Mouse (Mus musculus): Measurements from ENCODE around the gene Rbfox1. TPM values are rescaled to one million over a fixed set of nuclear protein-coding genes. Genes with fewer than 3 reads are reported as not detected.
A peak's percentile ranks its signal among the peaks of the same experiment; 100 is the strongest.

Gene Rbfox1
- polyA plus RNA-seq, 1 experiment from 2014 or later, result 75.8 TPM

DNA sequence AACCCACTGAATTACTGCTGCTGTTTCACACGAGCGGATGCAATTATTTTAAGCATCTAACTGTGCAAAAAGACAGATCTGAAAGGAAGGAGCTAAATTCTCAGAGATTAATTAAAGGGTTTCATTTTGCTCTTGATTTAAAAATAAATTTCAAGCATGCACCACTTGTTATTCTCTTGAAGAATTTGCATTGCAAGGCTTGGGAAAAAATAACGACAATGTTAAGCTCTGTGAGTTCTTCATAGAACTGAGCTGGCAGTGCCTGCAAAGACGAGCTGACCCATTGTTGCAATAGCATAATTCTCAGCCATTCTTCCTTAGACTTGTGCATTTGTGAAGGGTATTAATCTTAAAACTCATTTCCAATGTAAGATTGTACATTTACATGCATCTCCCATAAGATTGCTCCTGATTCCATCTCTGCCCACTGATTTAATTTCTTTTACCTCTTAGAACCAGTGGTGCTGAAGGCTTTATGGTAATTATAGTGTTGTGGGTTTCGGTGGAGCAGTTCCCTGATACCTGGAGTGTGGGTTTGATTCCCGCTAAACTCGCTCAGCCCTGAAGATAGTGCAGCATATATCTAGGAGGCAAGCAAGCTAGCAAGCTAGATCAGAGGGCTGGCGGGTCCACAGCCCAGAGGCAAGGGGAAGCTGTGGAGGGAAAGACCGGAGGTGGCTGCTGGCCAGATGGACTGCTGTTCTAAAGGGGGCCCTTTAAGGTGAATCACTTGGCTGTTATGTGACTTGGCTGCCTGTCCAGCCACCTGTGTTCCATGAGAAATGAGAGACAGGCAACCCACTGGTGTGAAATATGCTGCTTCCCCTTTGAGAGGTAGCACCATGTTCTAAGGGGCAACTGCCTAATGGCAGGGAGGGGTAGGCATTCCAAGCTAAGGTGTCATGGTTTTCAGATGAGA is 647.2 kb downstream of the Rbfox1 start:
- no peak overlapping the region for H3K4me3 ChIP-seq (ENCODE audit: low read depth, low read length)
- H3K4me1 ChIP-seq (ENCODE audit: control insufficient read depth, insufficient read depth, low read length), result peaks cover 11% of the 10 kb centered on the region; the same call in 1 of the 2 replicates
- 37% methylated on average over 9 of the region's 9 CpGs for WGBS
- DNase-seq (ENCODE audit: low spot score), result peak; percentile 32
- H3K9me3 ChIP-seq (replicated peaks; ENCODE audit: control insufficient read depth, low read length), result no peaks in the 10 kb centered on the region
- H3K36me3 ChIP-seq (ENCODE audit: control insufficient read depth, insufficient read depth, low read length), result no peaks in the 10 kb centered on the region
- H3K9ac ChIP-seq (ENCODE audit: low read length), result no peak overlapping the region
- H3K27ac ChIP-seq (ENCODE audit: low read depth, low read length), result no peak overlapping the region
- no peaks in the 10 kb centered on the region for H3K27me3 ChIP-seq (replicated peaks; ENCODE audit: control insufficient read depth, insufficient read depth, low read length)
- ATAC-seq, result 0 out of 2 replicates have a peak, but pooled peaks have one; percentile 29
- no peak overlapping the region for H3K4me2 ChIP-seq (ENCODE audit: low read length)

DNA sequence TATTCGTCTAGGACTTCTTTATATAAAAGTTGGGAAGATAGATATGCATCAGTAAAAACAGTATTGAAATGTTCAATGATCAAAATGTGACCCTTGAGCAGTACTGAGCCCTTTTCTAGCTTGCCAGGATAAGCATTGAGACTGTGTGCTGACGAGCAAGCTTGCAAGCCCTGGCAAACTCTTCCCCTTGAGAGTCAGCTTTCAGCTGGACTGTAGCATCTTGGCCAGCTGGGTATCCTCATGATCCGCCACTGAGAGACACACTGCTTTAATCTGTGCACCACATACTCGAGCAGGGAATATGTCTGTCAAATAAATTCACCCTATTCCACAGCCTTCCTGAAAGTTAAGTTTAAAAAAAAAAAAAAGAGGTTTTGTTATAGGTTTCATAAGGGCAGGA is 670.6 kb downstream of the Rbfox1 start:
- Histone ChIP-seq H3K4me3 (ENCODE audit: low read depth, low read length) (no peak overlapping the region), H3K36me3 (ENCODE audit: control insufficient read depth, insufficient read depth, low read length) (no peaks in the 10 kb centered on the region), H3K27ac (ENCODE audit: low read depth, low read length) (no peak overlapping the region), H3K4me2 (ENCODE audit: low read length) (no peak overlapping the region), H3K27me3 (replicated peaks; ENCODE audit: control insufficient read depth, insufficient read depth, low read length) (no peaks in the 10 kb centered on the region), H3K9ac (ENCODE audit: low read length) (no peak overlapping the region), H3K4me1 (ENCODE audit: control insufficient read depth, insufficient read depth, low read length) (no peaks in the 10 kb centered on the region), H3K9me3 (replicated peaks; ENCODE audit: control insufficient read depth, low read length) (no peaks in the 10 kb centered on the region)
- ATAC-seq (no peak), DNase-seq (ENCODE audit: low spot score) (no peak)
- 63% methylated on average over 4 of the region's 4 CpGs for WGBS

DNA sequence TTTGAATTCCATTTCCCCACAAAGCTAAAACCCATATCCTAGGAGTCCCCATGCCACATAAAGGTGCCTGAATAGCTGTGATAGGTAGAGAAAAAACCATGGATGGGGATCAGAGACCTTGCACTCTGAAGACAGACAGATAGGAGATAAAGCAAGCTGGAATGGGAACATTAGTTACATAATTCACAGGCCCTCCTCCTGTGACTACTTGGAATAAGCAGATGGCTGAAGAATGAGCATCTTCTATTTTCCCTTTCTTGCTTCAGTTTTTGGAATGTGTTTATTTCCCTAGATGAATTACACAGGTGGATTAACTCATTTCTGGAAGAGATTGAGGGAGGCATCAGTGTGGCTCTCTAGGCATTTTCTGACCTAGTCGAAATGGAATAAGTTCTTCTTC is 672.6 kb downstream of the Rbfox1 start:
- Histone ChIP-seq H3K4me3 (ENCODE audit: low read depth, low read length) (no peak overlapping the region), H3K9ac (ENCODE audit: low read length) (no peak overlapping the region), H3K27ac (ENCODE audit: low read depth, low read length) (no peak overlapping the region), H3K9me3 (replicated peaks; ENCODE audit: control insufficient read depth, low read length) (no peaks in the 10 kb centered on the region), H3K36me3 (ENCODE audit: control insufficient read depth, insufficient read depth, low read length) (no peaks in the 10 kb centered on the region), H3K4me2 (ENCODE audit: low read length) (no peak overlapping the region), H3K4me1 (ENCODE audit: control insufficient read depth, insufficient read depth, low read length) (no peaks in the 10 kb centered on the region), H3K27me3 (replicated peaks; ENCODE audit: control insufficient read depth, insufficient read depth, low read length) (no peaks in the 10 kb centered on the region)
- ATAC-seq (no peak), DNase-seq (ENCODE audit: low spot score) (no peak)
- WGBS, result 91% methylated on average over 1 of the region's 1 CpGs

DNA sequence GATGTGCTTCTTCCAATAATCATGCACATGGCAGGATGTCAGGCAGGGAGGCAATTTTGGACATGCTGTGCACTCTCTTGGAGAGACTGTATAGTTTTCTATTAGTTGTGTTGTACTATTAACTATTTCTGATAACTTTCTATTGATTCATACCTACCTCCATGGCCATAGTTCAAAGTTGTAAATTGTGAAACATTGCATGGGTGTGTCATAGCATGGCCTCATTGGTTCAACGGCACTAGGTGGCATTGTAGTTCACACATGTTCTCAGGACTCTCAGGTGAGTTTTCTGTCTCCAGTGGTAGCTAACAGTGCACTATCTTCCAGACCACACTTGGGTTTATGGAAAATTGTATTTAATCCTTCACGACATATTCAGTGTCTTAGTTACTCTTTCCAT is 699.5 kb downstream of the Rbfox1 start:
- Histone ChIP-seq H3K4me1 (ENCODE audit: control insufficient read depth, insufficient read depth, low read length) (no peaks in the 10 kb centered on the region), H3K36me3 (ENCODE audit: control insufficient read depth, insufficient read depth, low read length) (no peaks in the 10 kb centered on the region), H3K27me3 (replicated peaks; ENCODE audit: control insufficient read depth, insufficient read depth, low read length) (no peaks in the 10 kb centered on the region), H3K4me2 (ENCODE audit: low read length) (no peak overlapping the region), H3K9ac (ENCODE audit: low read length) (no peak overlapping the region), H3K4me3 (ENCODE audit: low read depth, low read length) (no peak overlapping the region), H3K9me3 (replicated peaks; ENCODE audit: control insufficient read depth, low read length) (no peaks in the 10 kb centered on the region), H3K27ac (ENCODE audit: low read depth, low read length) (no peak overlapping the region)
- ATAC-seq (no peak), DNase-seq (ENCODE audit: low spot score) (no peak)
- WGBS, result 94% methylated on average over 2 of the region's 2 CpGs

DNA sequence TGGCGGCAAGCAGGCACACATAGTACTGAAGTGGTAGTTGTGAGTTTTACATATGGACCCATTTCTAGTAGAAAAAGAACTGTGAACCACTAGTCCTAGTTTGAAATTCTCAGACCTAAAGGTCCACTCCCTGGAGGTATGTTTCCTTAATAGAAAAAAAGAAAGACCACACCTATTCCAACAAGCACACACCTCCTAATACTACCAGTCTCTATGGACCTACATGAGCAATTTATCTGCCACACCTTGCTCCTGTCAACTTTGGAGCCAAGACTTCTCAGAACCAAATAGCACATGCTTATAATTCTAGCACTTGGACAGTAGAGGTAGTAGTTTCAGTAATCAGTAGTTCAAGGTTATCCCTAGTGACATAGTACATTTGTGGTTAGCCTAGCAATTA is 700.0 kb downstream of the Rbfox1 start:
- no peak for DNase-seq (ENCODE audit: low spot score)
- H3K4me1 ChIP-seq (ENCODE audit: control insufficient read depth, insufficient read depth, low read length), result no peaks in the 10 kb centered on the region
- H3K4me3 ChIP-seq (ENCODE audit: low read depth, low read length), result no peak overlapping the region
- no peaks in the 10 kb centered on the region for H3K9me3 ChIP-seq (replicated peaks; ENCODE audit: control insufficient read depth, low read length)
- no peak overlapping the region for H3K27ac ChIP-seq (ENCODE audit: low read depth, low read length)
- H3K36me3 ChIP-seq (ENCODE audit: control insufficient read depth, insufficient read depth, low read length), result no peaks in the 10 kb centered on the region
- no peak for ATAC-seq
- no peaks in the 10 kb centered on the region for H3K27me3 ChIP-seq (replicated peaks; ENCODE audit: control insufficient read depth, insufficient read depth, low read length)
- H3K9ac ChIP-seq (ENCODE audit: low read length), result no peak overlapping the region
- H3K4me2 ChIP-seq (ENCODE audit: low read length), result no peak overlapping the region
- 95% methylated on average over 1 of the region's 1 CpGs for WGBS

DNA sequence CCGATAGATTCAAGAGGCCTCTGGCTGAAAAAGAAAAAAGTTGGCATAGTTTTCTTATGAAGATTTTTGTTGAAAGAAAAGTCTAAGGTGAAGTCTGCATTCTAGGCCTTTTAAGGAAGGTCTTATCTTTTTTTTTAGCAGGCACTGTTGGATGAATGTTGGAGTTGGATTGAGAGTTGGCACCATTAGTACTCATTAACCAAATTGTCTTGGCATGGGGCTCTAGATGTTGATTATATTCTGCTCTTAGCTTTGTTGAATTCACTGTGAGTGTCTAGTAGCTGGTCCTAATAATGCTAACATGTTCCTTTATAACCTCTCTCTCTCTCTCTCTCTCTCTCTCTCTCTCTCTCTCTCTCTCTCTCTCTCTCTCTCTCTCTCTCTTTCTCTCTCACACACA is 731.4 kb downstream of the Rbfox1 start:
- H3K27ac ChIP-seq (ENCODE audit: low read depth, low read length), result no peak overlapping the region
- no peak overlapping the region for H3K4me2 ChIP-seq (ENCODE audit: low read length)
- ATAC-seq, result no peak
- H3K27me3 ChIP-seq (replicated peaks; ENCODE audit: control insufficient read depth, insufficient read depth, low read length), result no peaks in the 10 kb centered on the region
- H3K9me3 ChIP-seq (replicated peaks; ENCODE audit: control insufficient read depth, low read length), result no peaks in the 10 kb centered on the region
- H3K4me1 ChIP-seq (ENCODE audit: control insufficient read depth, insufficient read depth, low read length), result no peaks in the 10 kb centered on the region
- peak; percentile 64 for DNase-seq (ENCODE audit: low spot score)
- no peak overlapping the region for H3K4me3 ChIP-seq (ENCODE audit: low read depth, low read length)
- no peaks in the 10 kb centered on the region for H3K36me3 ChIP-seq (ENCODE audit: control insufficient read depth, insufficient read depth, low read length)
- WGBS, result 67% methylated on average over 1 of the region's 1 CpGs
- no peak overlapping the region for H3K9ac ChIP-seq (ENCODE audit: low read length)

DNA sequence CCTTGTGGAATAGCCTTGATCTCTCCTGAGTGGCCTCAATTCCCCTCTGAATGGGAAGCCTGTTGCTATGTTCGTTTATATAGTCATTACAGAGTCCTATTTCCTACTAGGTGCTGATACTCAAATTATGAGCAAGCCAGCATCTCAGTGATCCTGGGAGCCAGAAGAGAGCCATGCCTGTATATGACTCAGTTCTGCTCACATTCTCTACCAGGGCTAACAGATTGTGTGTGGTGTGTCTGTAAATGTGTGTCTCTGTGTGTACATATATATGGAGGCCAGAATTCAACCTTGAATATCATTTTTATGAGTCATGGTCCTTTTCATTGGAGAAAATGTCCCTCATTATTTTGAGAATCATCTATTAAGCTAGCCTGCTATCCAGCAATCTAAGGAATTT is 755.2 kb downstream of the Rbfox1 start:
- Histone ChIP-seq H3K27ac (ENCODE audit: low read depth, low read length) (no peak overlapping the region), H3K9ac (ENCODE audit: low read length) (no peak overlapping the region), H3K27me3 (replicated peaks; ENCODE audit: control insufficient read depth, insufficient read depth, low read length) (no peaks in the 10 kb centered on the region), H3K4me1 (ENCODE audit: control insufficient read depth, insufficient read depth, low read length) (no peaks in the 10 kb centered on the region), H3K4me3 (ENCODE audit: low read depth, low read length) (no peak overlapping the region), H3K36me3 (ENCODE audit: control insufficient read depth, insufficient read depth, low read length) (no peaks in the 10 kb centered on the region), H3K9me3 (replicated peaks; ENCODE audit: control insufficient read depth, low read length) (no peaks in the 10 kb centered on the region), H3K4me2 (ENCODE audit: low read length) (no peak overlapping the region)
- ATAC-seq (no peak), DNase-seq (ENCODE audit: low spot score) (no peak)
- 50% methylated on average over 1 of the region's 1 CpGs for WGBS

DNA sequence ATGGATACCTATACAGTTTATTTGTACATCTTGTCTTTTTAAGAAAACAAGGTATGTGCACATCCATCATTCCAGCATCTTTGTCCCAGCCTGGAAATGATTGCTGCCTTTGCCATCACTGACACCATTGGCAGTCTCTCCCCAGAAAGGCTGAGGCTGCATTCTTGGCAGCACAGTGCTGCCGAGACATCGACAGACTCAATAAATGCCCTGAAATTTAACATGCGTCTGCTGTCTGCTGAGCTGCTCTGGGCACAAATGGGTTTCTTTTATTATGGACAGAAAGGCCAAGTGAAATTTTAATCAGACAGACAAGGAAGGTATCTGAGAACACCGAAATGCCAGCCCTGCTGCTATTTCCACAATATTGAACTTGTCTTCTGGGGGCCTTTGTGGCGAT is 761.8 kb downstream of the Rbfox1 start:
- ATAC-seq, result peak; percentile 72; the same call in 1 of the 2 replicates

DNA sequence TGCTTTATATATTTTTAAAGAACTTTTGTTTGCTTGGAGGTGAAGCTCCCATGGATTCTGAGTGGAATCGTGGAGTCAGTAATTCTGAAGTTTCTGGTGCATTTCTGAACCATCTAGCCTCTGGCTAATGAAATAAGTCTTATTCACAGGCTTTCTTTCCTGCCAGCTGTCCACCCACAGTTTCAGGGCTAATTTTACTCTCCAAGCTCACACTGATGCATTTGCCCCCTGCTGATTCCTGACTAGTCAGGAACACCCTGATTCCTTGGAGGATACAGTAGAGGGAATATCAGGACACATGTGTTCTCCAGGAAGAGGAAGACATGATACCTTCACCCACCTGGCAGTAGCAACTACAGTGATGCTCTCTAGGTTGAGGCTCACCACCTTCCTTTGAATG is 763.6 kb downstream of the Rbfox1 start:
- Histone ChIP-seq H3K27ac (ENCODE audit: low read depth, low read length) (no peak overlapping the region), H3K4me3 (ENCODE audit: low read depth, low read length) (no peak overlapping the region), H3K9ac (ENCODE audit: low read length) (no peak overlapping the region), H3K9me3 (replicated peaks; ENCODE audit: control insufficient read depth, low read length) (no peaks in the 10 kb centered on the region), H3K4me1 (ENCODE audit: control insufficient read depth, insufficient read depth, low read length) (no peaks in the 10 kb centered on the region), H3K4me2 (ENCODE audit: low read length) (no peak overlapping the region), H3K36me3 (ENCODE audit: control insufficient read depth, insufficient read depth, low read length) (no peaks in the 10 kb centered on the region), H3K27me3 (replicated peaks; ENCODE audit: control insufficient read depth, insufficient read depth, low read length) (no peaks in the 10 kb centered on the region)
- ATAC-seq, result no peak
- 76% methylated on average over 1 of the region's 1 CpGs for WGBS
- no peak for DNase-seq (ENCODE audit: low spot score)

More for the DNA sequence above, 761.8 kb downstream of the Rbfox1 start:
- 20% methylated on average over 5 of the region's 5 CpGs for whole genome bisulfite sequencing
- Histone ChIP-seq H3K27me3 (replicated peaks; ENCODE audit: control insufficient read depth, insufficient read depth, low read length) (no peaks in the 10 kb centered on the region), H3K9ac (ENCODE audit: low read length) (no peak overlapping the region), H3K9me3 (replicated peaks; ENCODE audit: control insufficient read depth, low read length) (no peaks in the 10 kb centered on the region), H3K4me1 (ENCODE audit: control insufficient read depth, insufficient read depth, low read length) (no peaks in the 10 kb centered on the region), H3K4me2 (ENCODE audit: low read length) (no peak overlapping the region), H3K4me3 (ENCODE audit: low read depth, low read length) (no peak overlapping the region), H3K27ac (ENCODE audit: low read depth, low read length) (no peak overlapping the region), H3K36me3 (ENCODE audit: control insufficient read depth, insufficient read depth, low read length) (no peaks in the 10 kb centered on the region)
- peak; percentile 71 for DNase-seq (ENCODE audit: low spot score)
